Mouse (Mus musculus) gastrocnemius, postnatal 25 days (tissue): ENCODE data around the gene Tmem132d. TPM values are rescaled to one million over a fixed set of nuclear protein-coding genes. Genes with fewer than 3 reads are reported as not detected.

ENCODE experiments used
- DNase-seq: peaks from one replicate; pipeline ENCODE4 v3.0.0; 2022
- total RNA-seq, 2 experiments: library from RNA; stranded (reverse); gene quantifications; 1 replicate in 1 of 2; 2 replicates in 1 of 2; pipeline ENCODE4 v1.2.3; 2021

Tmem132d gene
- total RNA-seq, 2 experiments from 2014 or later, result 0.05 TPM; not detected in 1

GRCm38 (mm10) chr5:128405071-128405470 lies 27.8 kb downstream of the Tmem132d start:
- no peak for DNase-seq

GRCm38 (mm10) chr5:128404223-128404622 lies 28.7 kb downstream of the Tmem132d start:
- no peak for DNase-seq

GRCm38 (mm10) chr5:128392372-128392771 lies 40.5 kb downstream of the Tmem132d start:
- no peak for DNase-seq

GRCm38 (mm10) chr5:128389665-128390064 lies 43.2 kb downstream of the Tmem132d start:
- no peak for DNase-seq

GRCm38 (mm10) chr5:128388358-128389141 lies 44.3 kb downstream of the Tmem132d start:
- DNase-seq, result no peak

- no peak for DNase-seq
Measured at GRCm38 (mm10) chr5:128369814-128370213, 63.1 kb downstream of the Tmem132d start.

GRCm38 (mm10) chr5:128369111-128369510 lies 63.8 kb downstream of the Tmem132d start:
- no peak for DNase-seq

- no peak for DNase-seq
Measured at GRCm38 (mm10) chr5:128365261-128365985, 67.5 kb downstream of the Tmem132d start.

GRCm38 (mm10) chr5:128360946-128361675 lies 71.8 kb downstream of the Tmem132d start:
- DNase-seq, result no peak

GRCm38 (mm10) chr5:128348835-128349234 lies 84.0 kb downstream of the Tmem132d start:
- DNase-seq, result no peak

GRCm38 (mm10) chr5:128336841-128337240 lies 96.0 kb downstream of the Tmem132d start:
- no peak for DNase-seq

GRCm38 (mm10) chr5:128332766-128333165 lies 100.1 kb downstream of the Tmem132d start:
- no peak for DNase-seq

- DNase-seq, result no peak
Measured at GRCm38 (mm10) chr5:128330351-128330750, 102.5 kb downstream of the Tmem132d start.

- no peak for DNase-seq
Measured at GRCm38 (mm10) chr5:128302387-128302786, 130.5 kb downstream of the Tmem132d start.

GRCm38 (mm10) chr5:128291191-128291590 lies 141.7 kb downstream of the Tmem132d start:
- DNase-seq, result no peak

- DNase-seq, result no peak
Measured at GRCm38 (mm10) chr5:128273255-128273654, 159.6 kb downstream of the Tmem132d start.

GRCm38 (mm10) chr5:128267366-128267765 lies 165.5 kb downstream of the Tmem132d start:
- DNase-seq, result no peak

- no peak for DNase-seq
Measured at GRCm38 (mm10) chr5:128244219-128244618, 188.7 kb downstream of the Tmem132d start.

- no peak for DNase-seq
Measured at GRCm38 (mm10) chr5:128236638-128237335, 196.1 kb downstream of the Tmem132d start.

GRCm38 (mm10) chr5:128235611-128236010 lies 197.3 kb downstream of the Tmem132d start:
- DNase-seq, result no peak

GRCm38 (mm10) chr5:128233101-128233500 lies 199.8 kb downstream of the Tmem132d start:
- DNase-seq, result no peak

GRCm38 (mm10) chr5:128218281-128218680 lies 214.6 kb downstream of the Tmem132d start:
- DNase-seq, result no peak
